Mouse (Mus musculus) E14TG2a.4 (cell line): ENCODE measurements around the gene Adam23.

Experiments used
- H3K27me3 ChIP-seq: 2 replicates; pipeline ENCODE4 v1.6.1; 2014; ENCODE audit warnings: low read length, control low read depth; ENCODE audit not compliant: insufficient read depth
- H3K36me3 ChIP-seq: 2 replicates; pipeline ENCODE4 v1.6.1; 2014; ENCODE audit warnings: low read length, control low read depth; ENCODE audit not compliant: insufficient read depth
- H3K4me1 ChIP-seq: replicated peaks from 2 replicates; pipeline ENCODE4 v1.6.1; 2014; ENCODE audit warnings: low read depth, low read length, control low read depth
- H3K4me3 ChIP-seq: replicated peaks from 2 replicates; pipeline ENCODE4 v1.5.1; 2014; ENCODE audit warnings: mild to moderate bottlenecking, low read length
- H3K9me3 ChIP-seq: 2 replicates; pipeline ENCODE4 v1.6.1; 2014; ENCODE audit warnings: low read length, control low read depth
- CTCF ChIP-seq: conservative IDR thresholded peaks from 2 replicates; pipeline ENCODE4 v1.5.1; 2014; ENCODE audit warnings: low read length
- NANOG ChIP-seq: IDR thresholded peaks from 2 replicates; pipeline ENCODE4 v1.6.1; 2014; ENCODE audit warnings: borderline replicate concordance, low read length, mixed read lengths
- POU5F1 ChIP-seq: IDR thresholded peaks from 2 replicates; pipeline ENCODE4 v1.6.1; 2014; ENCODE audit warnings: low read length, borderline replicate concordance

Gene Adam23

DNA sequence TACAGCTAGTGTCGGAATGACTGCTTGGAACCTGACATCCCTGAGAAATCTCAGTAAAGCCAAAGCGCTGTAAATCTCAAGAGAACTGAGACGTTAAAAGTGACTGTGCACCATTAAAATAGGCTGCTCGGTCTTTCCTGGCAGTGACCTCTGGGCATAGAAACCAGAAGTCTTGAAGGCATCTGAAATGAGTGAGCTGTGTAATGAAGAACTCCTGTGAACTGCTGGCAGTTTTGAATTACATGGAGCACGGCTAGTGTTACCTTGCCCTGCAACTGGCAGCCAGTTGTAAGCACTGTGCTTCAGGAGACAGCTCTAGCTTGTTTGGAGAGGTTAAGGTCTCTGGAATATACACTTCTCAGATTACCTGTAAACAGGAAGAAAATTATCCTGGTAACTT lies 107.3 kb downstream of the Adam23 start:
- Histone ChIP-seq H3K9me3 (no peaks in the 10 kb centered on the region), H3K4me3 (no peak overlapping the region), H3K36me3 (peaks cover 99% of the 10 kb centered on the region), H3K27me3 (no peaks in the 10 kb centered on the region), H3K4me1 (no peaks in the 10 kb centered on the region)
- TF ChIP-seq CTCF = no peak

GRCm38 (mm10) chr1:63561772-63562520 lies 116.3 kb downstream of the Adam23 start:
- Histone ChIP-seq H3K9me3 (no peaks in the 10 kb centered on the region), H3K4me3 (no peak overlapping the region), H3K27me3 (no peaks in the 10 kb centered on the region), H3K4me1 (peaks cover 28% of the 10 kb centered on the region), H3K36me3 (peaks cover 92% of the 10 kb centered on the region)
- TF ChIP-seq POU5F1 (no peak), CTCF (no peak), NANOG (no peak)

- Histone ChIP-seq H3K27me3 (no peaks in the 10 kb centered on the region), H3K36me3 (peaks cover 93% of the 10 kb centered on the region), H3K4me3 (no peak overlapping the region), H3K9me3 (no peaks in the 10 kb centered on the region), H3K4me1 (peaks cover 28% of the 10 kb centered on the region)
- TF ChIP-seq POU5F1 (no peak), NANOG (no peak), CTCF (no peak)
Measured at GRCm38 (mm10) chr1:63563928-63564327, 118.2 kb downstream of the Adam23 start.

DNA sequence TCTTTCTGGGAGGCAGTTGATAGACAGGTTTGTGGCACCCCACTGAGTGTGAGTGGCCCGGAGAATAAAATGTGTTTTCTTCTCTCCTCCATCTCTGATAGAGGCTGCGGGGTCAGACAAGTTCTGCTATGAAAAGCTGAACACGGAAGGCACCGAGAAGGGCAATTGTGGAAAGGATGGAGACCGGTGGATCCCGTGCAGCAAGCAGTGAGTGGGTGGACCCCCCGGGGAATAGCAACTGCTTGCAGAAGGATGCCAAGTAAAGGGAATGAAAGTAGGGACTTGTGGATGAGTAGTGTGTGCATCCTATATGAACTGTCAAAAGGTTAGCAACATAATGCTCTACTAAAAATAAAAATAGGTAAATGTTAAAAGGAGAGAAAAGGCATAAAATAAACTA lies 120.8 kb downstream of the Adam23 start:
- TF ChIP-seq NANOG = no peak
- TF ChIP-seq POU5F1 = no peak
- TF ChIP-seq CTCF = no peak
- no peaks in the 10 kb centered on the region for H3K27me3 ChIP-seq

DNA sequence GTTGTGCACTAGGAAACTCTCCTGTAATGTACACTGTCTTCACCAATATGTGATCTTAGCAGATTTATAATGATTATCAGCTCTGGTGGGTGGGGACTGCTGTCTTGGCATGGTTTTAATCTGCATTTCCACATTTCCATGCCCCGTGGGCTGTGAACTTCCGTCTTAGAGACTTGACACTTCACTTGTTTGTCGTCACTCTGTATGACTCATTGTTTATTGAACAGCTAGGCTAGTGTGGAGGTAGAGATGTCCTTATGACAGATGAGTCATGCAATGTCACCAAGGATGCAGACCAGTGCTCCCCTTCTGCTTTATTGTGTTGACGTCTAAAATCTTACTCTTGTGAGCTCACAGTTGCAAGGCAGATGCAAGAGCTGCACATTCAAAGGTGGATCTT lies 121.3 kb downstream of the Adam23 start:
- no peak overlapping the region for H3K4me3 ChIP-seq
- H3K4me1 ChIP-seq = peaks cover 22% of the 10 kb centered on the region
- H3K36me3 ChIP-seq = peaks cover 99% of the 10 kb centered on the region
- no peaks in the 10 kb centered on the region for H3K9me3 ChIP-seq
- TF ChIP-seq NANOG (no peak), POU5F1 (no peak), CTCF (no peak)
- no peaks in the 10 kb centered on the region for H3K27me3 ChIP-seq

More for the DNA sequence above, 120.8 kb downstream of the Adam23 start:
- peaks cover 22% of the 10 kb centered on the region for H3K4me1 ChIP-seq
- H3K36me3 ChIP-seq = peaks cover 99% of the 10 kb centered on the region
- H3K4me3 ChIP-seq = no peak overlapping the region
- no peaks in the 10 kb centered on the region for H3K9me3 ChIP-seq

DNA sequence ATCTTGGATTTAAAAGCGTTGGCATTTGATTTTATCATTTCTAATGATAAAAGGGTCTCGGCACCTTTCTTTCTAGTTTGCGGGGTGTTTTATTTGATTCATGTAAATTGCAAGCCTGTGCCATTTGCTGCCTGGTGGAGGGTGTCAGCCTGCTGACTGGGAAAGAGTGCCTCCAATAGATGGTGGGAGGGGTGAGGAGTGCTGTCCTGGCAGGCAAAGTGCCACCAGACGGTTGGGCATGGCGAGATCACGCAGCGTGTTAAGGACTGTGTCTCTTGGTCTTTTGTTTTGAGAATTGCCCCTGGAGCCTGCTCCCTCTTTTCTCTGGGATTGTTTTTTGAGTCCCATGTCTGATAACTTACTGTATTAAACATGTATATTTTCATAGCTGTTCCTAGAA lies 126.5 kb downstream of the Adam23 start:
- Histone ChIP-seq H3K4me1 (no peaks in the 10 kb centered on the region), H3K9me3 (no peaks in the 10 kb centered on the region), H3K27me3 (no peaks in the 10 kb centered on the region), H3K36me3 (peaks cover 98% of the 10 kb centered on the region), H3K4me3 (no peak overlapping the region)
- TF ChIP-seq CTCF (no peak), POU5F1 (no peak), NANOG (no peak)

GRCm38 (mm10) chr1:63573432-63573831 lies 127.7 kb downstream of the Adam23 start:
- TF ChIP-seq NANOG (no peak), CTCF (no peak), POU5F1 (no peak)
- peaks cover 98% of the 10 kb centered on the region for H3K36me3 ChIP-seq
- no peaks in the 10 kb centered on the region for H3K9me3 ChIP-seq
- no peaks in the 10 kb centered on the region for H3K27me3 ChIP-seq
- H3K4me3 ChIP-seq = no peak overlapping the region
- H3K4me1 ChIP-seq = no peaks in the 10 kb centered on the region

GRCm38 (mm10) chr1:63573864-63574611 lies 128.3 kb downstream of the Adam23 start:
- Histone ChIP-seq H3K27me3 (no peaks in the 10 kb centered on the region), H3K4me3 (no peak overlapping the region), H3K4me1 (no peaks in the 10 kb centered on the region), H3K36me3 (peaks cover 98% of the 10 kb centered on the region), H3K9me3 (no peaks in the 10 kb centered on the region)
- TF ChIP-seq CTCF = no peak
- no peak for TF ChIP-seq POU5F1
